Mouse (Mus musculus) ovary, adult 2 months (tissue): Measurements from ENCODE around the gene Ugt2a3. TPM values are rescaled to one million over a fixed set of nuclear protein-coding genes. Genes with fewer than 3 reads are reported as not detected.

ENCODE experiments used
- polyA plus RNA-seq: library from polyadenylated mRNA; depleted of rRNA; stranded (reverse); fragments of >200 nt; gene quantifications from 2 replicates; pipeline ENCODE4 v1.2.3, GENCODE M21; 2012; rRNA removed

The Ugt2a3 gene
- polyA plus RNA-seq = not detected in 2 replicates

GRCm38 (mm10) chr5:87336961-87337697 lies at the start of gene Ugt2a3:
Ugt2a3 (minus strand) TSS chr5:87337195.

Other genes starting within 250 kb of the Ugt2a3 start
- 0.07 and 0.08 TPM in 2 replicates for gene Ugt2b36, start 244.6 kb downstream of the Ugt2a3 start, polyA plus RNA-seq
- not detected in 2 replicates for gene Ugt2b5, start 196.9 kb downstream of the Ugt2a3 start, polyA plus RNA-seq
- gene Ugt2b37, start 82.4 kb downstream of the Ugt2a3 start, polyA plus RNA-seq = not detected in 2 replicates
- gene Ugt2b38, start 87.0 kb upstream of the Ugt2a3 start, polyA plus RNA-seq = not detected in 2 replicates
- not detected in 2 replicates for gene Ugt2a2, start 145.1 kb upstream of the Ugt2a3 start, polyA plus RNA-seq
- not detected in 2 replicates for gene Gm43638, start 149.6 kb upstream of the Ugt2a3 start, polyA plus RNA-seq
- gene Ugt2a1, start 153.7 kb upstream of the Ugt2a3 start, polyA plus RNA-seq = not detected in 2 replicates
- not detected in 2 replicates for gene Sult1b1, start 201.0 kb upstream of the Ugt2a3 start, polyA plus RNA-seq
- gene Sult1d1, start 231.8 kb upstream of the Ugt2a3 start, polyA plus RNA-seq = 0.07 TPM in 1 of 2 replicates, not detected in the other